Mouse (Mus musculus): Measurements from ENCODE around the gene Lhx9. TPM values are rescaled to one million over a fixed set of nuclear protein-coding genes. Genes with fewer than 3 reads are reported as not detected.
A peak's percentile ranks its signal among the peaks of the same experiment; 100 is the strongest.

Gene Lhx9
- total RNA-seq, 1 experiment: 0.40 TPM

DNA sequence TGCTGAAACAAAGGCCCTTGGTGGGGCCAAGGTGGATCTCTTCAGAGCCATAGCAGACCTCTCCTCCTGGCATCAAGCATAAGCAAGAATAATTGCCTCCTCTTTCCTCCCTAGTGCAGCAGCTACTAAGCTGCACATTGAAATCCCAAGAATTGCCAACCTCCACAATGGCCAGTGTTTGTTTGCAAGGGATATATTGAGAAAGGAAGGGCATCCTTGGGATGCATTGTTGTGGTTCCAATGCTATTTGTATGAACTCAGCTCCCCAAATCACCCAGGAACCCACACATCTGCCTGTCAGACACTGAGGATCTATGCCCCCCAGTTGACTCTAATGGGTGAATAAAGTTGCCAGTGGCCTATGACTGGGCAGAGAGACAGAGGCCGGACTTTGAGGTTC is 2.4 kb upstream of the Lhx9 start:
- peaks cover 0 to 3% of the 10 kb centered on the region in 2 experiments; a peak in 1 of 4 replicates for H3K4me1 ChIP-seq (ENCODE audit: control insufficient read depth in 2 of 2, insufficient read depth in 2 of 2, low read length in 2 of 2, poor library complexity in 1 of 2)

DNA sequence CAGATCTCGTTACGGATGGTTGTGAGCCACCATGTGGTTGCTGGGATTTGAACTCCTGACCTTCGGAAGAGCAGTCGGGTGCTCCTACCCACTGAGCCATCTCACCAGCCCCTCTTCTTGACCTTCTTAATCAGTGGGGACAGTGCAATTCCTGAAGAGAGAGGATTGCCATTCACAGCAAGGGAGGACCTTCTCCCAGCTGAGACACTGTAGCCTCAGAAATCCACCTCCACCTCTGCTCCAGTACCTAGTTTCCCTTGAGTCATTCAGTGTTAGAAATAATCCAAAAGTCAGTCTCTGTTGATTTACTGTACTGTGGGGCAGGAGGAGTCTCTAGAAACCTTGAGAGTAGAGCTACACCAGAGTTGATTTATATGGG is 1.8 kb upstream of the Lhx9 start:
- TF ChIP-seq MAFK (IDR thresholded peaks at IDR 0.05; ENCODE audit: insufficient read depth, low read depth, low read length): no peak
- no peak for TF ChIP-seq ZNF384 (IDR thresholded peaks at IDR 0.05; ENCODE audit: low read depth, low read length)
- TF ChIP-seq HCFC1 (IDR thresholded peaks at IDR 0.05; ENCODE audit: borderline replicate concordance, insufficient read depth, low read length): no peak
- no peak for TF ChIP-seq CHD2 (IDR thresholded peaks at IDR 0.05; ENCODE audit: low read depth, low read length)
- TF ChIP-seq ZC3H11A (IDR thresholded peaks at IDR 0.05; ENCODE audit: borderline replicate concordance, low read depth, low read length): no peak
- DNase-seq (ENCODE audit: low read depth, low spot score): no peak
- no peaks in the 10 kb centered on the region; the same call in 1 of the 2 replicates for H3K36me3 ChIP-seq (ENCODE audit: control insufficient read depth, insufficient read depth, low read length, poor library complexity, severe bottlenecking)
- no peaks in the 10 kb centered on the region for H3K9me3 ChIP-seq (ENCODE audit: control insufficient read depth, insufficient read depth, low read depth, low read length)
- no peak overlapping the region for H3K4me3 ChIP-seq (ENCODE audit: insufficient read depth in 1 of 2, low read depth in 1 of 2, low read length in 2 of 2, poor library complexity in 1 of 2, severe bottlenecking in 1 of 2)
- in situ Hi-C loops (cut with MboI; ENCODE audit: low sequenced_read_pairs in 2 of 2, unreplicated experiment in 2 of 2): no loop called here
- H3K4me1 ChIP-seq (ENCODE audit: control insufficient read depth in 2 of 2, insufficient read depth in 2 of 2, low read length in 2 of 2, poor library complexity in 1 of 2): peaks cover 0 to 3% of the 10 kb centered on the region in 2 experiments; a peak in 1 of 4 replicates
- no peak overlapping the region for H3K27ac ChIP-seq (ENCODE audit: insufficient read depth, low read depth, low read length, poor library complexity, severe bottlenecking)
- no peak overlapping the region for H3K9ac ChIP-seq (ENCODE audit: insufficient read depth, low read depth, low read length, poor library complexity, severe bottlenecking)

More for the DNA sequence above, 2.4 kb upstream of the Lhx9 start:
- no peak for DNase-seq (ENCODE audit: low read depth, low spot score)
- TF ChIP-seq HCFC1 (IDR thresholded peaks at IDR 0.05; ENCODE audit: borderline replicate concordance, insufficient read depth, low read length) (no peak), ZNF384 (IDR thresholded peaks at IDR 0.05; ENCODE audit: low read depth, low read length) (no peak)
- no peak overlapping the region for H3K9ac ChIP-seq (ENCODE audit: insufficient read depth, low read depth, low read length, poor library complexity, severe bottlenecking)
- no peaks in the 10 kb centered on the region; the same call in 1 of the 2 replicates for H3K36me3 ChIP-seq (ENCODE audit: control insufficient read depth, insufficient read depth, low read length, poor library complexity, severe bottlenecking)
- H3K4me3 ChIP-seq (ENCODE audit: insufficient read depth in 1 of 2, low read depth in 1 of 2, low read length in 2 of 2, poor library complexity in 1 of 2, severe bottlenecking in 1 of 2): no peak overlapping the region
- in situ Hi-C loops (cut with MboI; ENCODE audit: low sequenced_read_pairs in 2 of 2, unreplicated experiment in 2 of 2): no loop called here
- no peaks in the 10 kb centered on the region for H3K9me3 ChIP-seq (ENCODE audit: control insufficient read depth, insufficient read depth, low read depth, low read length)
- no peak overlapping the region for H3K27ac ChIP-seq (ENCODE audit: insufficient read depth, low read depth, low read length, poor library complexity, severe bottlenecking)

- in situ Hi-C loops (cut with MboI; ENCODE audit: low sequenced_read_pairs in 2 of 2, unreplicated experiment in 2 of 2): loop anchor here in 1 of 2 experiments (25.0 kb wide), 1 partner anchor 313 kb away; no protein-coding TSS in a partner anchor
- Histone ChIP-seq H3K27ac (ENCODE audit: insufficient read depth, low read depth, low read length, poor library complexity, severe bottlenecking) (no peak overlapping the region), H3K9me3 (ENCODE audit: control insufficient read depth, insufficient read depth, low read depth, low read length) (no peaks in the 10 kb centered on the region), H3K4me3 (ENCODE audit: insufficient read depth in 1 of 2, low read depth in 1 of 2, low read length in 2 of 2, poor library complexity in 1 of 2, severe bottlenecking in 1 of 2) (no peak overlapping the region), H3K4me1 (ENCODE audit: control insufficient read depth in 2 of 2, insufficient read depth in 2 of 2, low read length in 2 of 2, poor library complexity in 1 of 2) (peaks cover 0 to 3% of the 10 kb centered on the region in 2 experiments; a peak in 1 of 4 replicates), H3K9ac (ENCODE audit: insufficient read depth, low read depth, low read length, poor library complexity, severe bottlenecking) (no peak overlapping the region), H3K36me3 (ENCODE audit: control insufficient read depth, insufficient read depth, low read length, poor library complexity, severe bottlenecking) (no peaks in the 10 kb centered on the region; the same call in 1 of the 2 replicates)
- DNase-seq (ENCODE audit: low read depth, low spot score): no peak
- TF ChIP-seq CHD2 (IDR thresholded peaks at IDR 0.05; ENCODE audit: low read depth, low read length) (no peak), HCFC1 (IDR thresholded peaks at IDR 0.05; ENCODE audit: borderline replicate concordance, insufficient read depth, low read length) (no peak), ZC3H11A (IDR thresholded peaks at IDR 0.05; ENCODE audit: borderline replicate concordance, low read depth, low read length) (no peak), ZNF384 (IDR thresholded peaks at IDR 0.05; ENCODE audit: low read depth, low read length) (peak; percentile 78), MAFK (IDR thresholded peaks at IDR 0.05; ENCODE audit: insufficient read depth, low read depth, low read length) (no peak)
These were observed 1.3 kb upstream of the Lhx9 start for GRCm38 (mm10) chr1:138849531-138850160.

DNA sequence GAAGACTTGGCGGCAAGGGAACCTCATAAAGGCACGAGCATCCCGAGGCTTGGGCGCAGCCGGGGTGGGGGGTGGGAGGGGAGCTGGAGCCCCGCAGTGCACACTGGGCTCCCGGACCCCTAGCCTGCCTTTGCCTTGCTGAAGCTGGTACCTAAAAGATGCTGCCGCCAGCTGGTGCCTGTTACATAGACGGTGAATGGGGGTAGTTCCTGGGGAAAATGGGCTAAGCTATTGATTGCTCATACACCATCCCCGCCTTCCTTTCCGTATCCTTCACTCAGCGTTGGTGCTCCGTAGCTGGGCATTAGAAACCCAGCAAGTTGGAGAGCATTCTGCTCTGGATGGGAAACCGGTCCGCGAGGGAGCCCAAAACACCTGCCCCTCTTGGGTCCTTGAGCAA is 351 bp downstream of the Lhx9 start:
- H3K9me3 ChIP-seq (ENCODE audit: control insufficient read depth, insufficient read depth, low read depth, low read length): no peaks in the 10 kb centered on the region
- peak overlapping the region; percentile 31 to 59; a peak in 3 of 4 replicates for H3K4me3 ChIP-seq (ENCODE audit: insufficient read depth in 1 of 2, low read depth in 1 of 2, low read length in 2 of 2, poor library complexity in 1 of 2, severe bottlenecking in 1 of 2)
- H3K4me1 ChIP-seq (ENCODE audit: control insufficient read depth in 2 of 2, insufficient read depth in 2 of 2, low read length in 2 of 2, poor library complexity in 1 of 2): peaks cover 0 to 3% of the 10 kb centered on the region in 2 experiments; a peak in 1 of 4 replicates
- no peaks in the 10 kb centered on the region; the same call in 1 of the 2 replicates for H3K36me3 ChIP-seq (ENCODE audit: control insufficient read depth, insufficient read depth, low read length, poor library complexity, severe bottlenecking)
- H3K27ac ChIP-seq (ENCODE audit: insufficient read depth, low read depth, low read length, poor library complexity, severe bottlenecking): no peak overlapping the region
- no peak for DNase-seq (ENCODE audit: low read depth, low spot score)
- H3K9ac ChIP-seq (ENCODE audit: insufficient read depth, low read depth, low read length, poor library complexity, severe bottlenecking): no peak overlapping the region
- TF ChIP-seq MAFK (IDR thresholded peaks at IDR 0.05; ENCODE audit: insufficient read depth, low read depth, low read length) (no peak), CHD2 (IDR thresholded peaks at IDR 0.05; ENCODE audit: low read depth, low read length) (no peak), HCFC1 (IDR thresholded peaks at IDR 0.05; ENCODE audit: borderline replicate concordance, insufficient read depth, low read length) (no peak), ZC3H11A (IDR thresholded peaks at IDR 0.05; ENCODE audit: borderline replicate concordance, low read depth, low read length) (no peak), ZNF384 (IDR thresholded peaks at IDR 0.05; ENCODE audit: low read depth, low read length) (no peak)
- in situ Hi-C loops (cut with MboI; ENCODE audit: low sequenced_read_pairs in 2 of 2, unreplicated experiment in 2 of 2): loop anchor here in 1 of 2 experiments (25.0 kb wide), 1 partner anchor 314 kb away; no protein-coding TSS in a partner anchor

All from ES-E14 (cell line).